Mouse (Mus musculus) midbrain, embryonic 10.5 days (tissue): ENCODE data around the gene Tmem8b. TPM values are rescaled to one million over a fixed set of nuclear protein-coding genes. Genes with fewer than 3 reads are reported as not detected.

Experiments
- DNase-seq: peaks from one replicate; pipeline ENCODE4 v3.0.0-alpha.2; 2017; ENCODE audit warnings: low spot score
- H3K27ac ChIP-seq: fragments of 300-500 bp; sonication (generic); replicated peaks from 2 replicates; pipeline ENCODE4 v1.5.1; 2016; ENCODE audit warnings: mild to moderate bottlenecking
- H3K27me3 ChIP-seq: fragments of 300-500 bp; sonication (generic); 2 replicates; pipeline ENCODE4 v1.6.1; 2016; ENCODE audit warnings: low read depth, mild to moderate bottlenecking; ENCODE audit not compliant: poor library complexity, severe bottlenecking
- H3K36me3 ChIP-seq: fragments of 300-500 bp; sonication (generic); 2 replicates; pipeline ENCODE4 v1.6.1; 2016; ENCODE audit warnings: mild to moderate bottlenecking, moderate library complexity
- H3K4me1 ChIP-seq: fragments of 300-500 bp; sonication (generic); 2 replicates; pipeline ENCODE4 v1.6.1; 2016
- H3K4me3 ChIP-seq: fragments of 300-500 bp; sonication (generic); 2 replicates; pipeline ENCODE4 v1.5.1; 2016; ENCODE audit warnings: mild to moderate bottlenecking, moderate library complexity
- H3K9me3 ChIP-seq: fragments of 300-500 bp; sonication (generic); replicated peaks from 2 replicates; pipeline ENCODE4 v1.6.1; 2016; ENCODE audit warnings: mild to moderate bottlenecking
- WGBS: fragments of 180-500 bp; shearing (Covaris S2); methylation state at CpG from one replicate; pipeline ENCODE4 v1.1.7; 2016; 5-methylcytosine and 5-hydroxymethylcytosine counted together
- polyA plus RNA-seq: library from polyadenylated mRNA; unstranded; fragments of >200 nt; fragmentation: Nextera tagmentation; extraction: Ambion mirVana; gene quantifications from 2 replicates; pipeline ENCODE4 v1.2.1, GENCODE M21; 2016

Gene Tmem8b
- polyA plus RNA-seq, 1 experiment from 2014 or later: 4.6 TPM

DNA sequence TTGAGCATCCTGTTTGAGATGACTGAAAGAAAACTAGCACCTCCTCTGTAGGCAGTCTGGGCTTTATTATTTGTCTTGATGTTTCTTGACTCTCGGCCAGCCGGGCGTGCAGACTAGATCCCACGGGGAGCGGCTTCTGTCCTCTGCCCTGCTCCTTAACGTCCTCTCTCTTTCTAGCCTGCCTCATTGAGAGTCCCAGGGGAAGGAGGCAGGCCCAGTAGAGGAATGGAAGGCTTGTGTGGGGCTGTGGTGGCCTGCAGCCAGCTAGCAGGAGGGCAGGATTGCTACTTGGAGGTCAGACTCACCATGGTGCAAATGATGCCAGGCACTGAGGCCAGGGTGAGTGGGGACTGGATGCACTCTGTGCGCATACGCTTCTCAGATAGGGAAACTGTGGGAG is 35.1 kb downstream of the Tmem8b start:
- Histone ChIP-seq H3K36me3 (no peaks in the 10 kb centered on the region), H3K9me3 (no peaks in the 10 kb centered on the region), H3K27ac (0 out of 2 replicates have a peak overlapping the region, but pooled peaks have one; percentile 23), H3K4me1 (peaks cover 6% of the 10 kb centered on the region), H3K4me3 (no peak overlapping the region), H3K27me3 (no peaks in the 10 kb centered on the region)
- no peak for DNase-seq
- 88% methylated on average over 8 of the region's 8 CpGs for WGBS

- WGBS: 92% methylated on average over 13 of the region's 13 CpGs
- no peak overlapping the region for H3K27ac ChIP-seq
Observed at GRCm38 (mm10) chr4:43705991-43706390, 37.2 kb downstream of the Tmem8b start.

GRCm38 (mm10) chr4:43709869-43710268 is 41.1 kb downstream of the Tmem8b start, which contains the start of gene Olfr71:
Gene Olfr71, minus strand, starts transcription at chr4:43710255.
- H3K4me3 ChIP-seq: no peak within 1 kb of the TSS
- WGBS: 82% methylated on average over 6 of the region's 6 CpGs
- H3K27me3 ChIP-seq: no peaks in the 10 kb centered on the region
- peaks cover 6% of the 10 kb centered on the region for H3K4me1 ChIP-seq
- H3K9me3 ChIP-seq: no peaks in the 10 kb centered on the region
- no peak for DNase-seq
- H3K36me3 ChIP-seq: no peaks in the 10 kb centered on the region
- no peak within 1 kb of the TSS for H3K27ac ChIP-seq

More at GRCm38 (mm10) chr4:43705991-43706390, 37.2 kb downstream of the Tmem8b start:
- Histone ChIP-seq H3K9me3 (no peaks in the 10 kb centered on the region), H3K4me1 (peaks cover 6% of the 10 kb centered on the region), H3K36me3 (no peaks in the 10 kb centered on the region), H3K27me3 (no peaks in the 10 kb centered on the region), H3K4me3 (no peak overlapping the region)
- no peak for DNase-seq

DNA sequence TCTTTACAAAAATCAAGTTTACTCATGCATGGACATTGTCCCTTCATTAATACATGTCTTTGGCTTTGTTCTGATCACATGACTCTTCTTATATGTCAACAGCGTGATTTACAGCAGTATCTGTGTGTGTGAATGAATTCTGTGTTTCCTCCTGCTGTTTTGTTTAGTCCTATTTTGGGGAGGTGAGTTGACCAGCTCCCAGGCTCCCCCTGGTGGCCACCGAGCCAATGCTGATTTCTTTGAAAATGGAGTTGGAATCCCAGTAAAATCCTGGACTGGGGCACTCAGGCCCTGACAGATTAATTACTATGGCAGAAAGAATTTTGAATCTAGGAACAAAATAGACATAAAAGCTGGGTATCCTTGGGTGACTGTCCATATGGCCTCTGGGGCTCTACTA is 43.0 kb downstream of the Tmem8b start:
- WGBS: 3% methylated on average over 2 of the region's 2 CpGs
- Histone ChIP-seq H3K4me1 (peaks cover 6% of the 10 kb centered on the region), H3K27me3 (no peaks in the 10 kb centered on the region), H3K9me3 (no peaks in the 10 kb centered on the region), H3K36me3 (no peaks in the 10 kb centered on the region), H3K27ac (no peak overlapping the region), H3K4me3 (no peak overlapping the region)
- peak; percentile 78 for DNase-seq

GRCm38 (mm10) chr4:43713652-43714219 is 45.0 kb downstream of the Tmem8b start:
- Histone ChIP-seq H3K4me3 (no peak overlapping the region), H3K9me3 (no peaks in the 10 kb centered on the region), H3K27me3 (no peaks in the 10 kb centered on the region), H3K36me3 (no peaks in the 10 kb centered on the region), H3K27ac (no peak overlapping the region), H3K4me1 (no peaks in the 10 kb centered on the region)
- 53% methylated on average over 7 of the region's 7 CpGs for WGBS
- DNase-seq: no peak

DNA sequence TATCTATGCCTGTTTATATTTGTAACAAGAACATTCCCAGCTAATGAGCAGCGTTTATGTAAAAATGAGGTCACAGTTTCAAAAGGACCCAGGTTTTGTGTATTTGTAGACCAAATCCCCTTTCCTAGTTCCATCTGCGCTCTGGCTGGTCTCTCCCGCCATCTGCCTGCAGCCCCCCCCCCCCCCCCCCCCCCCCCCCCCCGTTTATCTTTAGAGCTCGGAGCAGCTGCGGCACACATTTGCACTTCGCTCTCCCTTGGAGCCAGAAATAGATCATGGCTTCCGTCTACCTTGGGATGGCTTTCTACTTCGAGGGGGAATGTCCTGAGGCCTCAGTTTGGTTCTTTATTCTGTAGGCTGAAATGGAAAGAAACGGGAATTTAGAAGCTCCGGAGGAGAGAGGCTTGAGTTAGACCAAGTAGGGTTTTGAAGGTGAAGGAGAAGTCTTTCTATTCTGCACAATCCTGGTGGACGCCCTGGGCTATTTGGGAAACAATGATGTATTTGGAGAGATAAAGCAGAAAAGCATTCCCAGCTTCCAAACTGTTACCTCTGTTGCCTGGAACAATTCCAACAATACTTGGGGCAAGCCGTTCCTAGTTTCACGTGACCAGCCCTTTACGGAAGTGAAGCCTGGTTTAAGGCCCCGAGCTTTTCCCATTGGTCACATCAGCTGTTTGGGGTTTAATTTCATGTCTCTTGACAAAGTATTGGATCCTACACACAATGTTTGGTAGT is 51.9 kb downstream of the Tmem8b start:
- H3K36me3 ChIP-seq: no peaks in the 10 kb centered on the region
- H3K4me3 ChIP-seq: no peak overlapping the region
- no peak for DNase-seq
- WGBS: 75% methylated on average over 14 of the region's 16 CpGs
- no peak overlapping the region for H3K27ac ChIP-seq
- no peaks in the 10 kb centered on the region for H3K4me1 ChIP-seq
- no peaks in the 10 kb centered on the region for H3K9me3 ChIP-seq
- no peaks in the 10 kb centered on the region for H3K27me3 ChIP-seq

- Histone ChIP-seq H3K27me3 (no peaks in the 10 kb centered on the region), H3K4me3 (no peak overlapping the region), H3K9me3 (no peaks in the 10 kb centered on the region), H3K36me3 (no peaks in the 10 kb centered on the region), H3K27ac (no peak overlapping the region), H3K4me1 (no peaks in the 10 kb centered on the region)
- 90% methylated on average over 4 of the region's 4 CpGs for WGBS
- no peak for DNase-seq
Observed at GRCm38 (mm10) chr4:43722191-43722590, 53.4 kb downstream of the Tmem8b start.

DNA sequence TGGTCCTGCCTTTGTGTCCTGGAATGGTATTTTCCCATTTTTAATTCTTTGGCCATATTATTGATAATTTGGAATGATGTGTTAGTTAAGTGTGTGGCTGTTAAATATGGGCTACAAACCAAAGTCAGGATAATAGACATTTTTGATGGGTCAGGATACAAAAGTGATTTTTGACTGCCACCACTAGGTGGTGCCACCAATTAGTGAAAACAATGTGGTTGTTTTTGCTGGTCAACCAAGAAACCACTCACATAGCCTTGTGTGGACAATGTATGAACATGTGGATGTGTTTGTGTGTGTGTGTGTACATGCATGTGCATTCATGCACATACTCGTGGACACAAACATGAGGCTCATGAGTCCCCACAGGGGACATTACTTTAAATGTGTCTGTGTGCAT is 56.0 kb downstream of the Tmem8b start:
- Histone ChIP-seq H3K36me3 (no peaks in the 10 kb centered on the region), H3K9me3 (no peaks in the 10 kb centered on the region), H3K27ac (no peak overlapping the region), H3K4me3 (no peak overlapping the region), H3K4me1 (no peaks in the 10 kb centered on the region), H3K27me3 (no peaks in the 10 kb centered on the region)
- WGBS: 32% methylated on average over 1 of the region's 1 CpGs
- no peak for DNase-seq

DNA sequence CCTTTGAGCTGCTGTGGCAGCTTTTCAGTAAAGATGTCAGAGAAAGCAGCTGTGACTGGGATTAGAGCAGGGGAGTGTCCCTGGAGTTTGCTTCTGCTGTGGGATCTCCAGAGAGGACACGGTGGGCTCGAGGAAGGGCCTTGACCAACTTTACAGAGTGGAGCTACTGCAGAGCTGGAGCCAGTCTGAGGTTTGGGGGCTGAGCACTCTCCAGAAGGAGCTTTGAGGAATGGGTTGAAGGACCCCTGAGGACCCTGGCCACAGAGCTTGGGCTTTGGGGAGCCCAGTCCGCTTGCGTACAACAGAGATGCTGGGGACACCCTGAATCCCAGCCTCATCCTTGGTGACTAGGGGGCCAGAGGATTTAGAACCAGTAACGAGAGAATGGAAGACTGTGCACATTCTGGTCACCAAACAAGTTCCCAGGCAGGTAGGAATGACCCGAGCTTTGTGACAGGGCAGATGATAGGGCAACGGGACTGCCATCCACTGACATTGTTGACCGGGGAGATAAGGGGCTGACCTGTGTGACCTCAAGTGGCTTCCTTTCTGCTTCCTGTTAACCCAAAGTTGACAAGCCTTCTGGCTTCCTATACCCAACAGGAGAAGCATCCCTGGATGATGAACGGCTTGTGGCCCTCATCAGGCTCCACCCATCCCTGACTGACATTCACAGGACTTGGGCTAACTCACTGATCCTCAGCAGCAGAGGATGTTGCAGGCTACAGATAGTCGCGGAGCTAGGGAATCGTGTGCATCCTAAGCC is 57.6 kb downstream of the Tmem8b start:
- no peaks in the 10 kb centered on the region for H3K27me3 ChIP-seq
- no peaks in the 10 kb centered on the region for H3K36me3 ChIP-seq
- no peak overlapping the region for H3K27ac ChIP-seq
- WGBS: 75% methylated on average over 12 of the region's 12 CpGs
- DNase-seq: no peak
- 0 out of 2 replicates have a peak, but pooled peaks cover 3% of the 10 kb centered on the region for H3K4me1 ChIP-seq
- no peaks in the 10 kb centered on the region for H3K9me3 ChIP-seq
- H3K4me3 ChIP-seq: no peak overlapping the region

DNA sequence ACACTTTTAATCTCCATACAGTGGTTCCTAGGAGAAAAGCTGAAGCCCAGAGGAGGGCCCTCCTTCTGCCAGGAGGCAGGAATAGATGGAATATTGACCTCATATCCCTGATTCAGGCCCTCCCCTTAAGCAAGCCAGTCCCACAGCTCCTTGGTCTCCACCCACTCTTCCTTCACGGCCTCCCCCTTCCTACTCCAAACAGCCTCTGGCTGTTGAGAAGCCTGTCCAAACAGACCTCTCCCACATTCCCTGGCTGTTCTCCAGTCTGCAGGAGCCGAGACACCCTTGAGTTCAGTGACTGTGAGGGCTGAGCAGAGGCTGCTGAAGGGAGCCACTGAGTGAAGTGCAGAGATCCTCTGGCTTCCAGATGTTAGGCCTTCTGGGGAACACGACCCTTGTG is 58.2 kb downstream of the Tmem8b start, which contains the start of gene Hrct1:
Gene Hrct1, plus strand, starts transcription at position 194 of the 400 bp plus-strand sequence.
- no peak for DNase-seq
- H3K4me3 ChIP-seq: no peak within 1 kb of the TSS
- 0 out of 2 replicates have a peak, but pooled peaks cover 3% of the 10 kb centered on the region for H3K4me1 ChIP-seq
- H3K9me3 ChIP-seq: no peaks in the 10 kb centered on the region
- no peak within 1 kb of the TSS for H3K27ac ChIP-seq
- no peaks in the 10 kb centered on the region for H3K36me3 ChIP-seq
- no peaks in the 10 kb centered on the region for H3K27me3 ChIP-seq
- WGBS: 74% methylated on average over 3 of the region's 3 CpGs

DNA sequence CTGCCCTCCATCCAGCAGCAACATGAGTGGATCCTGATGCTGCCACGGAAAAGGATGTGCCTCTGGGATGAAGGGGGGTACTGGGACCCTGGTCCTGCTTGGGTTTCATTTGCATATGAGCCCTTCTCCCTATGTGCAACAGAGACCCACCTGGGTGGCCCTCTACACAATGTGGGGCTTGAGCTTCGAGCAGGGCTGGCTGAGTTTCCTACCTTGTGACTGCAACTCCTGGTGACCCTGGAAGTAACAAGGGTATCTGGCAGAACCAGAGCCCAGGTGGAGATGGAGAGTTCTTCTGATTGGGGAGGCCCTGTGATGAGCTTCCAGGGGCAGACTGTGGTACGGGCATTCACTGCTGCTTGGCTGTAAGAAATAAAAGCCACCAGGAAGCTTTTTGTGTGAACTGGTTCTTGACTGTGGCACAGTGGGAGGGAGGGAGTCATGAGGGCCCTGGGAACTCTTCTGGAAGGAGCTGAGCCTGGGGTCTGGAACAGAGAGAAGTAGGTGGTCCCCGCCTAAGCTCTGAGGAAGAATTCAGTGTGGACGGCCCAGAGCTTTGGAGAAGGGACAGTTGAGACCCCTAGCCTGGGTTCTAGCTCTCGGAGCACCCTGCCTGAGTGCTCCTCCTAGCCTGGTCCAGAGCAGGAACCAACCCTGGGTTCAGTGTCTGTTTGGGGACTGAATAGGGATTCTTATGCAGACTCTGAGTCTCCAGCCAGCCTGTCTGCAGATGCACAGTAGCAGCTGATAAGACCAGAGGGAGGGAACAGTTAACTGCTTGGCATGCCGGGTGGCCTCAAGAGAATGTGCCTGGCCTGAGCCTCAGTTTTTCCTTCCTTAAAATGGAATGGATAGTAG is 59.2 kb downstream of the Tmem8b start:
- no peak overlapping the region for H3K27ac ChIP-seq
- 75% methylated on average over 7 of the region's 7 CpGs for WGBS
- DNase-seq: no peak

GRCm38 (mm10) chr4:43728576-43728954 is 59.8 kb downstream of the Tmem8b start:
- Histone ChIP-seq H3K4me1 (0 out of 2 replicates have a peak, but pooled peaks cover 3% of the 10 kb centered on the region), H3K4me3 (no peak overlapping the region), H3K36me3 (no peaks in the 10 kb centered on the region), H3K9me3 (no peaks in the 10 kb centered on the region), H3K27ac (no peak overlapping the region), H3K27me3 (no peaks in the 10 kb centered on the region)
- DNase-seq: no peak
- WGBS: 75% methylated on average over 5 of the region's 5 CpGs

More for the DNA sequence above, 59.2 kb downstream of the Tmem8b start:
- Histone ChIP-seq H3K27me3 (no peaks in the 10 kb centered on the region), H3K36me3 (no peaks in the 10 kb centered on the region), H3K9me3 (no peaks in the 10 kb centered on the region), H3K4me1 (0 out of 2 replicates have a peak, but pooled peaks cover 3% of the 10 kb centered on the region), H3K4me3 (no peak overlapping the region)
